Mouse (Mus musculus): ENCODE data around the gene Atp6v1g2.
"Not testable (repeated sequence)": the region's sequence is repeated elsewhere in the genome, so short reads cannot be mapped to it uniquely, and the experiment has no call there.

Atp6v1g2 gene

DNA sequence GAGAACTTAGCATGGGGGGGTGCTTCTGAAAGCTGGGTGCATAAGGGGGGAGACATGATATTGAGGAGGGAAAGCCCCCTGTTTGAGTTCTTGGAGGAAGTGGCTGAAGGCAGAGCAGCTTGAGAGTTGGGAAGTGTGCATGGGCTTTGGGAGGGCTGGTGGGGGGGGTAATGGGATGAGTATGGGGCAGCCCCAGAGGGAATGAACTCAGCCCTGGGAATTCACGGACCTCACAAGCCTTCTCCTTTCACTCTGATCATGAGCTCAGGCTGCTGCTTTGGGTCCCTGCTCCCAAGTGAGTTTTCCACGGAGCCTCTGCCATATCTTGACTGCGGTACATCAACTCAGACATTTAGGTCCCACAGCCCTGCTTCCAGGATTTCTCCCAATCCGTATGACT, 31.0 kb upstream of the Atp6v1g2 start:
- DNase-seq (ENCODE audit: low spot score in 2 of 2), result no peak

- no peak for DNase-seq (ENCODE audit: low spot score in 2 of 2)
These were observed 28.7 kb upstream of the Atp6v1g2 start, which contains the start of gene Lta for GRCm38 (mm10) chr17:35204494-35205379. Gene Lta (minus strand): TSS chr17:35205351.

DNA sequence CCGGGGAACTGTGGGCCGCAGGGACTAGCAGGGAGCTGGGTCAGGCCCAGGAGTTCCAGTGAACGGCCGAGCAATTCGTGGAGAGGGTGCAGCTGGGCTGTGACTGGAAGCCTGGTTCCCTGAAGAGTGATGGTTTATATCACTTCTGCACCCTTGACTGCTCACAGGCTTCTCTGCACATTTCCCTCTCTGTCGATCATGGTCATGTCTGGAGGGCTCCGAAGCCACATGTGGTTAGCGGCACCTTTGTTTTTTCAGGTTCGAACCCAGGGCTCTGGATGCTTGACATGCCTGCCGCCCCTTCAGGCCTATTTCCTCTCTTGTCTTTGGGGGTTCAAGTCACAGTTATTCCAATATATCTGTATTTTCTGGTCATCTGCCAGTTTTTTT, 28.1 kb upstream of the Atp6v1g2 start:
- DNase-seq (ENCODE audit: low spot score in 2 of 2), result no peak

DNA sequence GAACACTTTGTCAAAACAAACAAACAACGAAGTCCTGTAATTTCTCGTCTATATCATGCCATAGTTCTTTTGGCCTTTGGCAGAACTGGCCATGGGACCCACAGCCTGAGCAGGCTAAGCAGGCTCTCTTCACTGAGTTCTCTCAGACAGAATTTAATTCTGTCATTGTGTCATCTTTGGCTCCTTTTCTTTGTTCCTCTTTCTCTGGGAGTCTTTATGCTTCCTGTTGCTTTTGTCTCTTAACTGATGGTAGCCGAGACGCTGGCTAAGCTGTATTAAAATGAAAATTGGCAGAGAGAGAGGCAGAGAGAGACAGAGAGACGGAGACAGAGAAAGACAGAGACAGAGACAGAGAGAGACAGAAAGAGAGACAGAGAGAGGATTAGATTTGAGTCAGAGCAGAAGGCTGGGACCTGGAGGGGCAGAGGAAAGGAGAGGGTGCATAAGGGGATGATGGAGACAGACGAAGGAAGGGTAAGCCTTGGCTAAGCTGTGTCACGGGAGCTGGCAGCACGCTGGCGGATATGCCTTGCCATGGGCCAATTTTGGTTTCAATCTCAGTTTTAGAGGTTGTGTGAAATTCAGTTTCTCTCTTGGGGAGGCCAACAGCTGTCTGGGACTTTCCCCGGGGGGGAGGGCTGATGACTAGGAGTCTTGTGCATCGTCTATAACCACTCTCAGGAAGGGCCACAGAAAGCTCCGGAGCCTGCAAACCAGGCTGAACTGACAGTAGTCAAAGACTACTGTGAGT, 23.5 kb upstream of the Atp6v1g2 start:
- no peak for DNase-seq (ENCODE audit: low spot score in 2 of 2)

GRCm38 (mm10) chr17:35210593-35210992, 22.9 kb upstream of the Atp6v1g2 start:
- DNase-seq (ENCODE audit: low spot score in 2 of 2), result no peak

DNA sequence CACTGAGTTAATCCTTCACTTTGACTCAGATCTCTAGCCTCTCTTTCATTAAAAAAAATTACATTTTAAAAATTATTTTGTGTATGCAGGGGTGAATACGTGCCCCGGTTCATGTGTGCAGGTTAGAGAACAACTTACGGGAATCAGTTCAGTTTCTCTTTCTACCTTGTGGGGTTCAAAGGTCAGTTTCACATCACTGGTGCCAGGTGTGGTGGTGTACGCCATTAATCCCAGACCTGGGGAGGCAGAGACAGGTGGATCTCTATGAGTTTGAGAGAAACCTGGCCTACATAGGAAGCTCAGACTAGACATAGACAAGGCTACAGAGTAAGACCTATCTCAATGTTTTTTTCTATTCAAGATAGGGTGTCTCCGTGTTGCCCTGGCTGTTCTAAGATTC, 20.4 kb upstream of the Atp6v1g2 start:
- no peak for DNase-seq (ENCODE audit: low spot score in 2 of 2)

GRCm38 (mm10) chr17:35218516-35219193, 14.8 kb upstream of the Atp6v1g2 start:
- no peak for DNase-seq (ENCODE audit: low spot score in 2 of 2)

DNA sequence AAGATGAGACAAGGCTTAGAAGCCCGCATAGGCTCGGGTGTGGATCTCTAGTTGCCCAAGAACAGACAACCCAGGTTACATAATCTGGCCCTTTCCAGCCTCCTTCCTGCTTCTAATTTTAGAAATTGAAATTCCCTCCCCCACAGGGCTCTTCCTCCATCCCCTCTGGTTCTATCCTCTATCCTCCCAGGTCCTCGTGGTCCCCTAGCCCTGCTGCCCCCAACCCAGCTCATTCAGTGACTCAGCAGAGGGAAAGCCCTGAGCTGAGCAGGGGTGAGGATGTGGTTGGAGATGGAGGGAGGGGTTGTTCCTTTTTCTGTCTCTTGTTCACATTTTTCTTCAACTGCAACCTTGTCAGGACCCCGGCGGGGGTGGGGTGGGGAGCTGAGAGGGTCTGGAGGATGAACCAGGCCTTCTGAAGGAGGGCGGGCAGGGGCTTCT, 13.8 kb upstream of the Atp6v1g2 start:
- DNase-seq (ENCODE audit: low spot score in 2 of 2), result no peak

DNA sequence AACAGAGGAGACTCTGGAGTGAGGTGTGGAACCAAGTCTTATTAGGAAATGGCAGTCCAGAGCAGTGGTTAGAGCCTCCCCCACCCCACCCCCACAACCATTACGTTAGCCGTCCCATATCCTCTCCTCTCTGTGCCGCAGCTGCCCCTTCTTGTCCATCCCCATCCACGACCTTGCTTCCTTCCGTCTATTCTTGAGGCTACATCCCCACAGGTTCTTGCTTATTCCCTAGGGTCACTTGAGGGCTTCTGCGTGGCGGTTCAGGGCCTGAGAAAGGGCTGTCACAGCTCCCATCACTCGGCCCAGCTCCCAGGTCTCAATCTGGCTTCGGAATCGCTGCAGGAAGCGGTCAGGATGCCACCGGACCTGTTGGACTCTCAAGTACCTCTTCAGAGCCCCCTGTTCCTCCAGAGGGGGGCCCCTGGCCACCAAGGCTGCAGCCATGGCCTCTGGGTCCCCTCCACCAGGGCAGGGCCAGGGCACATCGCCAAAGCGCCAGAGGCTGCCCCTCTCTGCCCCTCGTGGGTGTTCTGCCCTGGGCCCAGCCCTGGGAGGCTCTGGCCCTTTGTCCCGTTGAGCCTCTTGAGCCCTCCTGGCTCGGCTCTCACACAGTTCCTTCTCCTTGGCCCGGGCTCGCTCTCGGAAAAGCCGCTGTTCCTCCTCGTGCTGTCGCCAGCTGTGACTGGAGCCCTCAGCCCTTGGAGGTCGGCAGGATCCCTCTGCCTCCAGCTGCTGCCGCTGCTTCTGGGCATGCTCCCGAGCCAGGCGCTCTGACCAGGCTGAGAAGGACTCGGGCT, 13.1 kb upstream of the Atp6v1g2 start, which contains the start of gene Gm16181:
Gene Gm16181 (plus strand): TSS at position 679 of the 797 bp plus-strand sequence.
- no peak for DNase-seq (ENCODE audit: low spot score in 2 of 2)

- DNase-seq (ENCODE audit: low spot score in 2 of 2), result no peak
These were observed 11.2 kb upstream of the Atp6v1g2 start for GRCm38 (mm10) chr17:35222299-35222698.

DNA sequence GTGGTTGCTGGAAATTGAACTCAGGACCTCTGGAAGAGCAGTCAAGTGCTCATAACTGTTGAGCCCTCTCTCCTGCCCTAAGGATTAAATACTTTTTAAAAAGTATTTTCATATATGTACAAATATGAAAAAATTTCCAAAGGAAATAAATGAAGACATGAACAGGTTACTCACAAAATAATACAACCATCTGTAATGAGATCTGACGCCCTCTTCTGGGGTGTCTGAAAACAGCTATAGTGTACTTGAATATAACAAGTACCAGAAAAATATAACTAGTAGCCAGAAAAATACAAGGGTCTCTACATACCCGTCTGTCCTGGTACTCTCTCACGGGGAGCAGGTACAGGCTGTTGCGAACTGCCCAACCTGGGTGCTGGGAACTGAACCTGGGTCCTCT, 8.8 kb upstream of the Atp6v1g2 start:
- no peak for DNase-seq (ENCODE audit: low spot score in 2 of 2)

- no peak for DNase-seq (ENCODE audit: low spot score in 2 of 2)
These were observed 8.0 kb upstream of the Atp6v1g2 start for GRCm38 (mm10) chr17:35225456-35225855.

GRCm38 (mm10) chr17:35226561-35227046, 6.9 kb upstream of the Atp6v1g2 start:
- DNase-seq (ENCODE audit: low spot score in 2 of 2), result no peak

GRCm38 (mm10) chr17:35231022-35231421, 2.4 kb upstream of the Atp6v1g2 start:
- DNase-seq (ENCODE audit: low spot score in 2 of 2), result no peak

DNA sequence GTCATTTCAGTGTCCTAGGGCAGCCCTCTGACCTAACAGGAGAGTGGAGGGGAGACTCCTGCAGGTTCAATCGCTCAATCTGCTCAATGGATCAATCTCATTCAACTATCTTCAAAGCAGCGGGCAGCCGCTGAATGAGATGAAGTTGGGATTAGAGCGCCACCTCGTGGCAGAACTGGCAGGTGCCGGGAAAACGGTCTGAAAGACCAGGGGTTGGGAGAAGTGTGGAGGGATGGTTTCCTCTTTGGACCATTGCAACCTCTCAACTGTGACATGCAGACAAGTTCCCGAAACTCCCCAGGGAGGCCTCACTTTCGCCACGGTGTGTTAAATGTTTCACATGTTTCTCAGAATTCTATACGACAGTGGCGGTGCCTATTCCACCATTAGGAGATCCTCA, 1.4 kb upstream of the Atp6v1g2 start:
- peak; percentile 81 to 87 for DNase-seq (ENCODE audit: low spot score in 2 of 2)

GRCm38 (mm10) chr17:35232659-35233058, 801 bp upstream of the Atp6v1g2 start:
- no peak for DNase-seq (ENCODE audit: low spot score in 2 of 2)

GRCm38 (mm10) chr17:35234090-35234489, 630 bp downstream of the Atp6v1g2 start:
- not testable (repeated sequence) for DNase-seq (ENCODE audit: low spot score in 2 of 2)

- DNase-seq (ENCODE audit: low spot score in 2 of 2), result no peak
These were observed 1.4 kb downstream of the Atp6v1g2 start for GRCm38 (mm10) chr17:35234903-35235302.

DNA sequence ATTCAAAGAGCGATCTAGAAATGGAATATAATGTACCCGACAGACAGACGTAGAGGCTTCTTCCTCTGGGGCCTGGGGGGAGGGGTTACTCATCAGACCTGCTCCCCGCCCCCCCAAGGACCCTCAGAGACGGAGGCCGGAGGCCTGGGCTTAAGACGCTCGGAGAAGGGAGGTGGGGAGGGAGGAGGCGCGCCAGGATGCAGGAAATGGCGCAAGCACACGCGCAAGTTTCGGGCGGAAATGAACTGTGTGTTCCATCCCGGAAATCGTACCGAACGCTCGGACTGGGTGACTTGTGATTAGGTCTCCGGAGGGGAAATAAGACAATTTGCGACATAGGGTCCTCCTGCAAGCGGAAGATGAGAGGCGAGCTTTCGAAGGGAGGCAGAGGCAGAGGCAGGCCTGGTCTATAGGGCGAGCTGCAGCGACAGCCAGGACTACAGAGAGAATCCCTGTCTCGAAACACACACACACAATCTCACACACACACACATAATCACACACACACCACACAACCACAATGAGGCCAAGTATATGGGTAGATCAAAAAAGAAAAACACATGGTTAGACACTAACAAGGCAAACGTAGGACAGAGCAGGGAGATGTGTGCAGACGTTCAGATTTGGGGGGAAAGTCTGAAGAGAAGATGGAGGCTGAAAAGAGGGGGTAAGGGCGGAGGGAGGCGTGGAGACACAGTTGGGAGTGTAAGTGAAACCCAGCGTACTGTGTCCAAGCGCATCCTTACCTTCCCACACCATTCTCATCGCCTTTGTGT, 2.3 kb downstream of the Atp6v1g2 start, which contains the start of gene Nfkbil1:
Gene Nfkbil1 (minus strand): TSS at position 179 of the 776 bp plus-strand sequence.
- DNase-seq (ENCODE audit: low spot score in 2 of 2), result peak; percentile 89 to 94

- peak; percentile 99 to 100 for DNase-seq (ENCODE audit: low spot score in 2 of 2)
These were observed 2.9 kb downstream of the Atp6v1g2 start for GRCm38 (mm10) chr17:35236390-35236746.
